Mouse (Mus musculus) adrenal gland, postnatal 14 days (tissue): ENCODE data around the gene Gpr82. TPM values are rescaled to one million over a fixed set of nuclear protein-coding genes. Genes with fewer than 3 reads are reported as not detected.

Source experiments
- DNase-seq: peaks from one replicate; pipeline ENCODE4 v3.0.0; 2021; ENCODE audit warnings: mixed read lengths
- microRNA-seq, 2 experiments: library from miRNA; unstranded; fragments of <30 nt; microRNA quantifications; one replicate each; pipeline ENCODE4 v1.2.0; 2021
- total RNA-seq: library from RNA; stranded (reverse); gene quantifications from 2 replicates; pipeline ENCODE4 v1.2.3, GENCODE M21; 2021

Gpr82 gene
- total RNA-seq, 1 experiment from 2014 or later: not detected

DNA sequence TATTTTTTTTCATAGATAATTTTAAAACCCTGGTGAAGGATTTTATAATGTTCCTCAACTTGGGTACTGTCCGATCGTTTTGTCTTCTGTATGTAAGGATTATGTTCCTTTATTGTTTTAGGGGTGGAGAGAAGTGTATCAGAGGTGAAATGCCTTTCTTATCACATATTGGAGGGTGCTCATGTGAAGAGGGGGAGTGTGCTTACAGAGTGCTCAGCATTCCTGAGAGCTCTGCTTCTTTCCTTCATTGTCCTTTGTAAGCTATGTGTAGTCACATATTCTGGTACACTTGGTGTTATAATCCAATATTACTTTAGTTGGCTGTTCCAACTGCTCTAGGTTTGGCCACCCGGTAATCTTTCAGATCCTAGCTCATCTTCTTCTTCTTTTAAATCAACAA lies 39.5 kb downstream of the Gpr82 start:
- DNase-seq: no peak

DNA sequence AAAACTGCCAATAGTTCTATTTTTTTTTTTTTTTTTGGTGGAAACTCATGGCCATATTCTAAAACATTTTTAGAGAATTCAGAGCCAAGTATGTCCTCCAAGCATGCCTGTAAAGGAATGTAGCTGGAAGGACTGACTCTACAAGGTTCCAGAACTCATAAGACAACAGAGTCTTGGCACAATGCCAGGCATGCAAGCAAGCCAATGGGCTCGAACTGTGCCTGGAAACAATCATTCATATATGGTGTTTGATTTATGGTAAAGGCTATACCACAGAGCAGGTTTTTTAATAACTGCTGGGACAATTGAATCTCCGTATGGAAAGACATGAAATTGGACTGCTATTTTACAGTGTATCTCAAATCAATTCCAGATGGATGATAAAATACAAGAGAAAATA lies 43.9 kb downstream of the Gpr82 start:
- DNase-seq: peak; percentile 18

DNA sequence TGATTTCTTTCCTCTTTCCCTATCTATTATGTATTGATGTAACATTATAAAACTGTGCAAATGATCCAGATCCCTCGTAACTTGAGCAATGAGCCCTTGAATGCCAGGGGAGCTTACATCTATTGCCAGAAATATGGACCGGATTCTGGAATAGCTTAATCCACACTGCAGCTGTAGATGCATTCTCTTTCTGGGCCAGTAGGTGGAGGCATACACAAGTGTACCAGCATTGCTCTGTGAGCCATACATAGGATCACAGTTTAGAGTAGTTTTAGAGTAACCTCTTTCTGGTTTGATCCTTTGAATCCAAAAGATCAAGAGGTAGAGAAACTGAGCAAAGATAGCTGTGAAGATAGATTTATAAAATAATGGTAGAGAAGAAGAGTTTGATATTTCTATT lies 49.0 kb downstream of the Gpr82 start:
- DNase-seq: peak; percentile 53

Small RNAs within 50 kb of the gene (microRNA-seq; reads per million reads assigned to microRNA genes)
- 0 reads per million in 2 experiments for gene Gm25246

Other genes starting within 250 kb of the Gpr82 start
- gene Nyx, start 195.3 kb upstream of the Gpr82 start, total RNA-seq: 0.19 and 0.37 TPM in 2 replicates
- gene Gpr34, start 29.3 kb upstream of the Gpr82 start, total RNA-seq: 0.74 and 1.9 TPM in 2 replicates
- 27.9 and 32.2 TPM in 2 replicates for gene Cask, start 190.0 kb downstream of the Gpr82 start, total RNA-seq